Mouse (Mus musculus) neural tube, embryonic 14.5 days (tissue): ENCODE results near the gene Dram1. TPM values are rescaled to one million over a fixed set of nuclear protein-coding genes. Genes with fewer than 3 reads are reported as not detected.
A peak's percentile ranks its signal among the peaks of the same experiment; 100 is the strongest.

Experiments
- ATAC-seq: fragments of 200-750 bp; cut with Nextera tagmentation; 2 replicates; pipeline ENCODE4 v1.8.0; 2017; ENCODE audit warnings: low read depth, mild to moderate bottlenecking, moderate TSS enrichment, moderate library complexity
- H3K27ac ChIP-seq: fragments of 300-500 bp; sonication (generic); 2 replicates; pipeline ENCODE4 v1.5.1; 2014; ENCODE audit warnings: low read depth, mild to moderate bottlenecking, control low read depth, low read length, moderate library complexity, mixed read lengths
- H3K27me3 ChIP-seq: fragments of 300-500 bp; sonication (generic); 2 replicates; pipeline ENCODE4 v1.6.1; 2014; ENCODE audit warnings: low read length; ENCODE audit not compliant: control insufficient read depth, insufficient read depth
- H3K36me3 ChIP-seq: fragments of 300-500 bp; sonication (generic); 2 replicates; pipeline ENCODE4 v1.6.1; 2014; ENCODE audit warnings: low read length, mixed read lengths; ENCODE audit not compliant: control insufficient read depth, insufficient read depth
- H3K4me1 ChIP-seq: fragments of 300-500 bp; sonication (generic); 2 replicates; pipeline ENCODE4 v1.6.1; 2014; ENCODE audit warnings: low read length; ENCODE audit not compliant: control insufficient read depth, insufficient read depth
- H3K4me2 ChIP-seq: fragments of 300-500 bp; sonication (generic); 2 replicates; pipeline ENCODE4 v1.6.1; 2014; ENCODE audit warnings: mild to moderate bottlenecking, low read depth, low read length, control low read depth
- H3K4me3 ChIP-seq: fragments of 300-500 bp; sonication (generic); 2 replicates; pipeline ENCODE4 v1.5.1; 2014; ENCODE audit warnings: low read depth, low read length, control low read depth, mixed read lengths
- H3K9ac ChIP-seq: fragments of 300-500 bp; sonication (generic); replicated peaks from 2 replicates; pipeline ENCODE4 v1.6.1; 2014; ENCODE audit warnings: low read depth, mild to moderate bottlenecking, control low read depth, low read length, mixed read lengths
- H3K9me3 ChIP-seq: fragments of 300-500 bp; sonication (generic); 2 replicates; pipeline ENCODE4 v1.6.1; 2016; ENCODE audit warnings: low read length; ENCODE audit not compliant: control insufficient read depth
- WGBS: fragments of 180-500 bp; shearing (Covaris S2); extraction: QIAGEN DNeasy Blood & Tissue Kit; methylation state at CpG from one replicate; pipeline ENCODE4 v1.1.7; 2014; 5-methylcytosine and 5-hydroxymethylcytosine counted together
- polyA plus RNA-seq: library from polyadenylated mRNA; unstranded; fragments of >200 nt; fragmentation: Nextera tagmentation; extraction: Ambion mirVana; gene quantifications from 2 replicates; pipeline ENCODE4 v1.2.1, GENCODE M21; 2014

Dram1 gene
- polyA plus RNA-seq, 1 experiment from 2014 or later = 0.35 TPM

- H3K4me2 ChIP-seq = no peak overlapping the region
- H3K27me3 ChIP-seq = no peaks in the 10 kb centered on the region
- H3K27ac ChIP-seq = no peak overlapping the region
- H3K9me3 ChIP-seq = no peaks in the 10 kb centered on the region
- H3K36me3 ChIP-seq = no peaks in the 10 kb centered on the region
- no peak for ATAC-seq
- H3K9ac ChIP-seq = no peak overlapping the region
- no peaks in the 10 kb centered on the region for H3K4me1 ChIP-seq
- no peak overlapping the region for H3K4me3 ChIP-seq
- WGBS = 86% methylated on average over 12 of the region's 12 CpGs
These were observed 32.2 kb downstream of the Dram1 start for GRCm38 (mm10) chr10:88346454-88347245.

DNA sequence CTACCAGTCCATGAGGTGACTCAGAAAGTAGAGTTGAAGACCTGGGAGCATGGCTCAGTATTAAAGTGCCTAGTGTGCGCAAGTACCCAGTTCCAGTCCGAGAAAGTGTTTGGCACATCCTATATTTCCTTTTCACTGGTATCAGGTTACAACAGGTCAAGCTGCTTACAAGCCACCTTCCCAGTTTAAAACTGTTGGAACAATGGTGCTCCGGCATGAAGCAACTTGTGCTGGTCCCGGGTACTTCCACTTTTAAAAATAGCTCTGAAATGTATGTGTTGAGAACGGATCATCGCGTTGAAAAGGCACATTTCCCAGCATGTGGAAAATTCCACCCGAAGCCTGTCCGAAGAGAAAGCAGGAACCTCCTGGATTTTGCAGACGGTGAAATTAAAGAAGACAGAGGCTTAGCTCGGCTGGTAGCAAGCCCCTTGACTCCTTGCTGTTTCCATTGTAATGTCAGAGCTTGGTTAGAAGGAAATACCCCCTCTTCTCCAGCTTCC is 32.9 kb downstream of the Dram1 start:
- 72% methylated on average over 11 of the region's 11 CpGs for WGBS
- ATAC-seq = no peak
- Histone ChIP-seq H3K27me3 (no peaks in the 10 kb centered on the region), H3K36me3 (no peaks in the 10 kb centered on the region), H3K4me2 (no peak overlapping the region), H3K27ac (no peak overlapping the region), H3K9ac (no peak overlapping the region), H3K9me3 (no peaks in the 10 kb centered on the region), H3K4me3 (no peak overlapping the region), H3K4me1 (no peaks in the 10 kb centered on the region)

DNA sequence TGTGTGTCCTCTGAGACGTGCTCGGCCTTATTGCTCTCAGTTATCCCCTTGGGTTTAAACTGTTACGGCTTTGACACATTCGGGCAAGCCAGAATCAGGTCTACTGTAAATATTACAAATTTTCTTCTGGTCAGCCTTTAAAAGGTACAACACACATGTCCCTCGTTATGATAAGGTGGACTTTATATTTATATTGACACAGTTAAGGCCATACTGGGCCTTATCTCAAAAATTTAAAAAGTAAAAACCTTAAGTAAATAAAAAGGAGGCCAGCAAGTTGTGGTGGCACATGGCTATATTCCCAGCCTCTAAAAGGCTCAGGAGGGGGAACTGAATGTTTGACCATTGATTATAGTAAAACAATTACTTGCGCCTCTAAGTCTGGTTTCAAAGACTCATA is 37.5 kb downstream of the Dram1 start:
- H3K9ac ChIP-seq = no peak overlapping the region
- no peak overlapping the region for H3K27ac ChIP-seq
- H3K4me1 ChIP-seq = no peaks in the 10 kb centered on the region
- H3K36me3 ChIP-seq = no peaks in the 10 kb centered on the region
- H3K4me2 ChIP-seq = no peak overlapping the region
- H3K9me3 ChIP-seq = no peaks in the 10 kb centered on the region
- 90% methylated on average over 6 of the region's 6 CpGs for WGBS
- H3K4me3 ChIP-seq = no peak overlapping the region
- no peak for ATAC-seq
- H3K27me3 ChIP-seq = no peaks in the 10 kb centered on the region

- H3K9me3 ChIP-seq = no peaks in the 10 kb centered on the region
- no peaks in the 10 kb centered on the region for H3K36me3 ChIP-seq
- ATAC-seq = no peak
- H3K27ac ChIP-seq = no peak overlapping the region
- no peaks in the 10 kb centered on the region for H3K4me1 ChIP-seq
- WGBS = 93% methylated on average over 9 of the region's 9 CpGs
- H3K9ac ChIP-seq = no peak overlapping the region
- no peak overlapping the region for H3K4me2 ChIP-seq
- H3K27me3 ChIP-seq = no peaks in the 10 kb centered on the region
- H3K4me3 ChIP-seq = no peak overlapping the region
These were observed 38.2 kb downstream of the Dram1 start for GRCm38 (mm10) chr10:88340660-88341059.

DNA sequence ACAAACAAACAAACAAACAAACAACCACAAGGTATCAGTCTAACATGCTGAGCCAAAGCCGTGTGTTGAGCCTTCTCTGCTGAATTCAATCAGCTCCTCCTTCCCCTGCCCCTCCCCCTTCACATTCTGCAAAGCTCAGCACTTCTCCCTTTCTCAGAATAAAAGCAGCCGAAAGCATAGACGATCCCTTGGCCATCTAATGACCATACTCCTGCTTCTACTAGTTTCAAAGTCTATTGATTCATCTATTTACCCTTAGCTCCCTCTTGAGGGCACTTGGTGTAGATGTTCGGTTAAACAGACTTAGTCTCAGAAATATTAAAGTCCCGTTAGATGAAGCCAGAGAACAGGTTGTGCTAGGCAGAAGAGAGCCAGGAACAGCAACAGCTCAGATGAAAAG is 48.2 kb downstream of the Dram1 start:
- 32% methylated on average over 5 of the region's 5 CpGs for WGBS
- peak; percentile 32; the same call in 1 of the 2 replicates for ATAC-seq
- H3K9me3 ChIP-seq = no peaks in the 10 kb centered on the region
- no peaks in the 10 kb centered on the region for H3K27me3 ChIP-seq
- H3K9ac ChIP-seq = no peak overlapping the region
- no peaks in the 10 kb centered on the region for H3K36me3 ChIP-seq
- no peak overlapping the region for H3K4me3 ChIP-seq
- no peak overlapping the region for H3K27ac ChIP-seq
- H3K4me1 ChIP-seq = no peaks in the 10 kb centered on the region
- H3K4me2 ChIP-seq = no peak overlapping the region

DNA sequence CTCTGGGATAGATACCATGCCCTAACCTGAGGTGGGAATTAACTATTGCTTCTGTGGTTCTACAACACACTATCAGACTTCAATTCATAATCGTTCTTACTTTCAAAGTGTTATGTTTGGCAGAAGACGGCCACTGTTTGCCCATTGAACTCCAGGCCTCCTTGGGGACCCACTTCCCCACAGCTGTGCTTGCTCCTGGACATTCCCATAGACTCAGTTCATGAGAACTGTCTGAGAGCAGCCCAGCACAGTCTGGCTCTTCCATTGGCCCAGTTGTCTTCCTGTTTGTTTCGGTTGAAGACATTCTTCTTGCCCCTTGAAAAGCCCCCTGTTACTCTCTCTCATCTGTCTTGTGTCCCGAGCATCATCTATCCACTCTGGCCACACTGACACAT is 50.8 kb downstream of the Dram1 start:
- Histone ChIP-seq H3K27ac (no peak overlapping the region), H3K9ac (no peak overlapping the region), H3K4me1 (no peaks in the 10 kb centered on the region), H3K4me3 (no peak overlapping the region), H3K9me3 (no peaks in the 10 kb centered on the region), H3K27me3 (no peaks in the 10 kb centered on the region), H3K4me2 (no peak overlapping the region), H3K36me3 (no peaks in the 10 kb centered on the region)
- no peak for ATAC-seq
- 73% methylated on average over 4 of the region's 4 CpGs for WGBS

GRCm38 (mm10) chr10:88327160-88328055 is 51.5 kb downstream of the Dram1 start:
- Histone ChIP-seq H3K9me3 (no peaks in the 10 kb centered on the region), H3K27me3 (no peaks in the 10 kb centered on the region), H3K4me2 (peak overlapping the region; percentile 40), H3K4me3 (no peak overlapping the region), H3K9ac (no peak overlapping the region), H3K27ac (no peak overlapping the region), H3K4me1 (no peaks in the 10 kb centered on the region), H3K36me3 (no peaks in the 10 kb centered on the region)
- ATAC-seq = peak; percentile 80
- WGBS = 50% methylated on average over 11 of the region's 11 CpGs

DNA sequence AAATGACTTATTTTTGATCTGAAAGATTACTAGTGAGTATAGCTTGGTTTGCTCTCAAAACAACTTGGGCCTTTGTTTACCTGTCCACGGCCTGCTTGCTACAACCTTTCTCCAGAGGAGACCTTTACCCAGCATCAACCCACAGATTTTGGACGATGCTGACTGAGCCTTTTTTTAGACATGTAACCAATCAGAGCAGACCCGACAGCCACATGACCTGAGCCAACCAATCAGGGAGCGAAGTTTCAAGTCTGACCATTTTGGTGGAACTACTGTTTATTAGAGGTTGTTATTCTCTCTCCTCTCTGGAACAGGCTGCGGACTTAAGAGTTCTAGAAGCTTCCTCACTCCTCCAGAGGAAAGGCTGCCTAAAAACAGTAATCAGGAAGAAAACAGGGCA is 57.1 kb downstream of the Dram1 start:
- 84% methylated on average over 5 of the region's 5 CpGs for WGBS
- Histone ChIP-seq H3K27me3 (no peaks in the 10 kb centered on the region), H3K27ac (no peak overlapping the region), H3K9ac (no peak overlapping the region), H3K4me2 (no peak overlapping the region), H3K4me3 (no peak overlapping the region), H3K4me1 (no peaks in the 10 kb centered on the region), H3K36me3 (no peaks in the 10 kb centered on the region), H3K9me3 (no peaks in the 10 kb centered on the region)
- ATAC-seq = no peak
